Mouse (Mus musculus) CH12.LX (cell line): ENCODE data around the gene Btbd10. TPM values are rescaled to one million over a fixed set of nuclear protein-coding genes. Genes with fewer than 3 reads are reported as not detected.

Source experiments
- DNase-seq: peaks from one replicate; pipeline ENCODE4 v3.0.0-alpha.2; 2013; ENCODE audit errors: extremely low read depth
- H3K27ac ChIP-seq: 2 replicates; pipeline ENCODE4 v1.5.1; 2012; ENCODE audit warnings: low read depth, mild to moderate bottlenecking, control low read depth, moderate library complexity; ENCODE audit not compliant: insufficient read depth
- H3K27me3 ChIP-seq: replicated peaks from 2 replicates; pipeline ENCODE3; 2012; ENCODE audit warnings: inconsistent platforms
- H3K36me3 ChIP-seq, 2 experiments: replicated peaks in 1 of 2; 2 replicates each; pipeline versions ENCODE3 to v1.6.1; 2012; ENCODE audit warnings: inconsistent platforms in 1 of 2, low read length in 1 of 2, mild to moderate bottlenecking in 1 of 2, mixed read lengths in 1 of 2, moderate library complexity in 1 of 2; ENCODE audit not compliant: control insufficient read depth in 1 of 2, insufficient read depth in 1 of 2
- H3K4me1 ChIP-seq, 2 experiments: 2 replicates each; pipeline ENCODE4 v1.6.1; 2012; ENCODE audit warnings: inconsistent platforms in 1 of 2, moderate library complexity in 1 of 2; ENCODE audit not compliant: insufficient read depth in 2 of 2, control insufficient read depth in 1 of 2
- H3K4me2 ChIP-seq: 2 replicates; pipeline ENCODE4 v1.6.1; 2012; ENCODE audit warnings: low read depth, mild to moderate bottlenecking, control low read depth; ENCODE audit not compliant: poor library complexity, insufficient read depth, severe bottlenecking
- H3K4me3 ChIP-seq, 3 experiments: fragments of 150-350 bp in 1 of 3; sonication (generic) in 1 of 3; replicated peaks in 1 of 3; 2 replicates each; pipeline versions ENCODE3 to v1.5.1; 2011 to 2012; ENCODE audit warnings: low read depth in 2 of 3, low read length in 2 of 3, mild to moderate bottlenecking in 2 of 3, moderate library complexity in 2 of 3, control low read depth in 1 of 3, improper control_type of control experiment in 1 of 3, inconsistent platforms in 1 of 3, mixed read lengths in 1 of 3; ENCODE audit not compliant: poor library complexity in 1 of 3
- H3K79me2 ChIP-seq: replicated peaks from 2 replicates; pipeline ENCODE4 v1.6.1; 2012; ENCODE audit warnings: mild to moderate bottlenecking, moderate library complexity; ENCODE audit not compliant: control insufficient read depth, poor library complexity, insufficient read depth, severe bottlenecking; ENCODE audit errors: extremely low read depth
- H3K9ac ChIP-seq: 2 replicates; pipeline ENCODE4 v1.6.1; 2012; ENCODE audit warnings: low read depth, mild to moderate bottlenecking, control low read depth, moderate library complexity; ENCODE audit not compliant: insufficient read depth
- H3K9me3 ChIP-seq: replicated peaks from 2 replicates; pipeline ENCODE3; 2012; ENCODE audit warnings: low read length, inconsistent platforms, mixed read lengths
- BHLHE40 ChIP-seq: IDR thresholded peaks from 2 replicates; pipeline ENCODE4 v1.6.1; 2011; ENCODE audit warnings: mild to moderate bottlenecking, low read depth, low read length, improper control_type of control experiment
- CHD1 ChIP-seq: IDR thresholded peaks from 2 replicates; pipeline ENCODE4 v1.6.1; 2012; ENCODE audit warnings: low read depth, low read length, improper control_type of control experiment, inconsistent platforms
- CHD2 ChIP-seq: IDR thresholded peaks from 2 replicates; pipeline ENCODE4 v1.6.1; 2011; ENCODE audit warnings: low read length, improper control_type of control experiment
- CTCF ChIP-seq, 2 experiments: IDR thresholded peaks in 1 of 2; conservative IDR thresholded peaks in 1 of 2; 2 replicates each; pipeline ENCODE4 v1.5.1; 2011 to 2012; ENCODE audit warnings: low read depth in 2 of 2, low read length in 2 of 2, improper control_type of control experiment in 1 of 2, inconsistent platforms in 1 of 2, mild to moderate bottlenecking in 1 of 2, moderate library complexity in 1 of 2
- E2F4 ChIP-seq: IDR thresholded peaks from 2 replicates; pipeline ENCODE4 v1.6.1; 2011; ENCODE audit warnings: low read depth, low read length, improper control_type of control experiment; ENCODE audit not compliant: insufficient replicate concordance
- ETS1 ChIP-seq: conservative IDR thresholded peaks from 2 replicates; pipeline ENCODE4 v1.6.1; 2012; ENCODE audit warnings: low read depth, mild to moderate bottlenecking, inconsistent platforms, low read length, improper control_type of control experiment, moderate library complexity
- GABPA ChIP-seq: IDR thresholded peaks from 2 replicates; pipeline ENCODE4 v1.6.1; 2012; ENCODE audit warnings: low read depth, low read length, improper control_type of control experiment, inconsistent platforms; ENCODE audit not compliant: insufficient replicate concordance
- IRF4 ChIP-seq: IDR thresholded peaks from 2 replicates; pipeline ENCODE4 v1.6.1; 2014; ENCODE audit warnings: low read depth, mild to moderate bottlenecking, inconsistent platforms, low read length, improper control_type of control experiment
- JUN ChIP-seq: IDR thresholded peaks from 2 replicates; pipeline ENCODE4 v1.6.1; 2011; ENCODE audit warnings: low read depth, mild to moderate bottlenecking, low read length, improper control_type of control experiment, moderate library complexity; ENCODE audit not compliant: insufficient read depth
- JUND ChIP-seq: conservative IDR thresholded peaks from 2 replicates; pipeline ENCODE4 v1.6.1; 2011; ENCODE audit warnings: low read depth, low read length, improper control_type of control experiment
- KAT2A ChIP-seq: IDR thresholded peaks from 2 replicates; pipeline ENCODE4 v1.6.1; 2012; ENCODE audit warnings: low read length, improper control_type of control experiment, inconsistent platforms; ENCODE audit not compliant: insufficient replicate concordance
- MAX ChIP-seq: IDR thresholded peaks from 2 replicates; pipeline ENCODE4 v1.6.1; 2011; ENCODE audit warnings: low read length, improper control_type of control experiment
- MXI1 ChIP-seq: IDR thresholded peaks from 2 replicates; pipeline ENCODE4 v1.6.1; 2011; ENCODE audit warnings: mild to moderate bottlenecking, low read depth, low read length, improper control_type of control experiment
- MYC ChIP-seq: IDR thresholded peaks from 2 replicates; pipeline ENCODE4 v1.6.1; 2011; ENCODE audit warnings: low read depth, mild to moderate bottlenecking, improper control_type of control experiment, low read length
- NELFE ChIP-seq: IDR thresholded peaks from 2 replicates; pipeline ENCODE4 v1.6.1; 2011; ENCODE audit warnings: low read depth, low read length, improper control_type of control experiment
- NRF1 ChIP-seq: IDR thresholded peaks from 2 replicates; pipeline ENCODE4 v1.6.1; 2014; ENCODE audit warnings: low read depth, mild to moderate bottlenecking, inconsistent platforms, low read length, improper control_type of control experiment, moderate library complexity
- POLR2AphosphoS2 ChIP-seq: IDR thresholded peaks from 2 replicates; pipeline ENCODE4 v1.6.1; 2011; ENCODE audit warnings: low read depth, low read length, improper control_type of control experiment
- RCOR1 ChIP-seq: conservative IDR thresholded peaks from 2 replicates; pipeline ENCODE4 v1.6.1; 2012; ENCODE audit warnings: low read depth, mild to moderate bottlenecking, inconsistent platforms, low read length, improper control_type of control experiment
- SIN3A ChIP-seq: IDR thresholded peaks from 2 replicates; pipeline ENCODE4 v1.6.1; 2012; ENCODE audit warnings: low read length, improper control_type of control experiment, inconsistent platforms
- SMC3 ChIP-seq: IDR thresholded peaks from 2 replicates; pipeline ENCODE4 v1.6.1; 2011; ENCODE audit warnings: low read depth, low read length, improper control_type of control experiment
- TBP ChIP-seq: conservative IDR thresholded peaks from 2 replicates; pipeline ENCODE4 v1.6.1; 2011; ENCODE audit warnings: low read depth, low read length, improper control_type of control experiment
- TCF12 ChIP-seq: IDR thresholded peaks from 2 replicates; pipeline ENCODE4 v1.6.1; 2014; ENCODE audit warnings: low read depth, mild to moderate bottlenecking, inconsistent platforms, low read length, improper control_type of control experiment
- UBTF ChIP-seq: IDR thresholded peaks from 2 replicates; pipeline ENCODE4 v1.6.1; 2012; ENCODE audit warnings: low read depth, mild to moderate bottlenecking, inconsistent platforms, low read length, improper control_type of control experiment, moderate library complexity
- USF1 ChIP-seq: IDR thresholded peaks from 2 replicates; pipeline ENCODE4 v1.6.1; 2014; ENCODE audit warnings: low read depth, mild to moderate bottlenecking, inconsistent platforms, low read length, improper control_type of control experiment
- ZMIZ1 ChIP-seq: IDR thresholded peaks from 2 replicates; pipeline ENCODE4 v1.6.1; 2012; ENCODE audit warnings: low read depth, mild to moderate bottlenecking, inconsistent platforms, low read length, improper control_type of control experiment
- ZNF384 ChIP-seq: IDR thresholded peaks from 2 replicates; pipeline ENCODE4 v1.6.1; 2012; ENCODE audit warnings: low read depth, low read length, improper control_type of control experiment, inconsistent platforms
- dilution Hi-C: fragments of 300-500 bp; cut with MboI; formaldehyde crosslinking; loops from 2 replicates; pipeline ENCODE4 v1.14.3; 2020; ENCODE audit warnings: low sequenced_read_pairs; ENCODE audit not compliant: extremely low pct_unique_long_range_greater_than_20kb, extremely low pct_ligation_motif_present
- in situ Hi-C: fragments of 300-500 bp; cut with MboI; formaldehyde crosslinking; loops from 3 replicates; pipeline ENCODE4 v1.14.3; 2019; ENCODE audit warnings: low sequenced_read_pairs, low pct_ligation_motif_present, low pct_unique_long_range_greater_than_20kb, mixed read lengths
- polyA plus RNA-seq: library from polyadenylated mRNA; unstranded; fragments of >175 nt; gene quantifications from 2 replicates; pipeline ENCODE4 v1.2.1, GENCODE M21; 2012; ENCODE audit warnings: low read depth; ENCODE audit not compliant: insufficient read length
- total RNA-seq, 2 experiments: library from RNA; depleted of rRNA; stranded (reverse); fragments of 300-350 nt in 1 of 2; fragments of >200 nt in 1 of 2; gene quantifications; 2 replicates each; pipeline ENCODE4 v1.2.3; 2012 to 2014

Btbd10 gene
- total and polyA plus RNA-seq, 3 experiments, result 13.6 to 23.9 (median 17.0) TPM

- Histone ChIP-seq H3K79me2 (0 out of 2 replicates have a peak, but pooled peaks cover 2% of the 10 kb centered on the region), H3K4me2 (no peak overlapping the region), H3K9ac (no peak overlapping the region), H3K36me3 (no peaks in the 10 kb centered on the region), H3K9me3 (no peaks in the 10 kb centered on the region), H3K4me3 (no peak overlapping the region), H3K27ac (no peak overlapping the region), H3K27me3 (no peaks in the 10 kb centered on the region), H3K4me1 (peaks cover 0 to 23% of the 10 kb centered on the region in 2 experiments; a peak in 2 of 4 replicates)
- dilution Hi-C loops, result no loop called here
- in situ Hi-C loops, result loop anchor here (5.0 to 10.0 kb wide), 3 partner anchors 62 to 220 kb away; partner anchors contain the start of gene Far1
- peak; percentile 9 for DNase-seq
- TF ChIP-seq ZMIZ1 (no peak), SMC3 (no peak), JUN (no peak), ZNF384 (no peak), MXI1 (no peak), ETS1 (no peak), NELFE (no peak)
Observed at GRCm38 (mm10) chr7:113372682-113373081, 3.5 kb upstream of the Btbd10 start.

GRCm38 (mm10) chr7:113369620-113370340 is 588 bp upstream of the Btbd10 start:
- no peaks in the 10 kb centered on the region for H3K9me3 ChIP-seq
- dilution Hi-C loops (no loop called here), in situ Hi-C loops (loop anchor here (5.0 to 10.0 kb wide), 3 partner anchors 65 to 223 kb away; partner anchors contain the start of gene Far1)
- peak overlapping the region; percentile 85 for H3K4me2 ChIP-seq
- H3K36me3 ChIP-seq, result peaks cover 0 to 4% of the 10 kb centered on the region in 2 experiments
- H3K9ac ChIP-seq, result peak overlapping the region; percentile 73
- no peaks in the 10 kb centered on the region for H3K27me3 ChIP-seq
- peaks cover 0 to 36% of the 10 kb centered on the region in 2 experiments; a peak in 2 of 4 replicates for H3K4me1 ChIP-seq
- peak overlapping the region; percentile 71 for H3K27ac ChIP-seq
- H3K4me3 ChIP-seq, result peak overlapping the region; percentile 72 to 80 (median 72)
- 0 out of 2 replicates have a peak, but pooled peaks cover 2% of the 10 kb centered on the region for H3K79me2 ChIP-seq
- TF ChIP-seq MAX (peak; percentile 83), MXI1 (peak; percentile 92), UBTF (peak; percentile 83; the same call in 1 of the 2 replicates), TBP (peak; percentile 14), CTCF (conservative IDR thresholded peaks at IDR 0.05 in 1 of 2, IDR thresholded peaks at IDR 0.05 in 1 of 2; ENCODE audit: low read depth in 2 of 2, low read length in 2 of 2) (peak in 1 of 2 experiments; percentile 56; a peak in 2 of 4 replicates), CHD2 (no peak), SMC3 (peak; percentile 12; the same call in 1 of the 2 replicates), BHLHE40 (0 out of 2 replicates have a peak, but pooled peaks have one; percentile 36), IRF4 (peak; percentile 46), RCOR1 (no peak), KAT2A (peak; percentile 53; the same call in 1 of the 2 replicates), ETS1 (peak; percentile 58), CHD1 (peak; percentile 87; the same call in 1 of the 2 replicates), JUND (no peak), POLR2AphosphoS2 (no peak), USF1 (peak; percentile 45), NRF1 (0 out of 2 replicates have a peak, but pooled peaks have one; percentile 13), GABPA (no peak), TCF12 (peak; percentile 30; the same call in 1 of the 2 replicates), ZMIZ1 (peak; percentile 50), MYC (0 out of 2 replicates have a peak, but pooled peaks have one; percentile 50), E2F4 (peak; percentile 93; the same call in 1 of the 2 replicates), SIN3A (peak; percentile 100)
- DNase-seq, result peak; percentile 68
